Mouse (Mus musculus) testis, adult 2 months (tissue): Measurements from ENCODE around the gene Acin1.

Experiments
- CTCF ChIP-seq: fragments of 200-500 bp; IDR thresholded peaks from 2 replicates; pipeline ENCODE4 v1.5.1; 2012; ENCODE audit warnings: low read depth, mild to moderate bottlenecking, inconsistent platforms, low read length, moderate library complexity; ENCODE audit not compliant: control insufficient read depth, insufficient read depth, insufficient replicate concordance
- POLR2A ChIP-seq: fragments of 200-500 bp; IDR thresholded peaks from 2 replicates; pipeline ENCODE4 v1.6.1; 2012; ENCODE audit warnings: low read depth, mild to moderate bottlenecking, inconsistent platforms, low read length, moderate library complexity; ENCODE audit not compliant: control insufficient read depth

DNA sequence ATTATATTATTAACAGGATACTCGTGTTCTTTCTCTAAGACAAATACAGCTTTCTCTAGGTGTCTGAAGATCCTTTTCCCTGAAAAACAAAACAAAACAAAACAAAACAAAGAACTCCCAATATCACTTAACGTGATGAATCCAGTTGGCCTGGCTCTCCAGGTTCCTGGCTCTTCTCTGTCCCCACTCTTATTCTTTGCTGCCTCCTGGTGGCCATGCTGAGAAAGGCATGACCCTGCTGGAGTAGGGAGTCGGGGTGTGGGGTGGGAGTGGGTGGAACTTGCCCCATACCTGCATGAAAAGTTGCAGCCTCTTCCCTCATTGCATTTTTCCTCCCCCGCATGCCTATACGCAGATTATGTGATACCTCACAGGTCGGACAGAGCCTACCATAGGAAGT is 14.6 kb upstream of the Acin1 start:
- TF ChIP-seq CTCF, result peak; percentile 85; the same call in 1 of the 2 replicates
- TF ChIP-seq POLR2A, result no peak
